Mouse (Mus musculus) embryonic facial prominence, embryonic 15.5 days (tissue): ENCODE measurements around the gene Acot4. TPM values are rescaled to one million over a fixed set of nuclear protein-coding genes. Genes with fewer than 3 reads are reported as not detected.
A peak's percentile ranks its signal among the peaks of the same experiment; 100 is the strongest.
"Not testable (repeated sequence)": the region's sequence is repeated elsewhere in the genome, so short reads cannot be mapped to it uniquely, and the experiment has no call there.

Experiments used
- ATAC-seq: fragments of 200-750 bp; cut with Nextera tagmentation; 2 replicates; pipeline ENCODE4 v1.8.0; 2017; ENCODE audit warnings: low read depth, moderate TSS enrichment; ENCODE audit not compliant: insufficient number of reproducible peaks, low FRiP score, low TSS enrichment
- H3K27ac ChIP-seq: fragments of 300-500 bp; sonication (generic); replicated peaks from 2 replicates; pipeline ENCODE4 v1.5.1; 2015; ENCODE audit warnings: mild to moderate bottlenecking, inconsistent platforms
- H3K27me3 ChIP-seq: fragments of 300-500 bp; sonication (generic); 2 replicates; pipeline ENCODE4 v1.6.1; 2015; ENCODE audit warnings: inconsistent platforms
- H3K36me3 ChIP-seq: fragments of 300-500 bp; sonication (generic); 2 replicates; pipeline ENCODE4 v1.6.1; 2015; ENCODE audit warnings: mild to moderate bottlenecking, inconsistent platforms
- H3K4me1 ChIP-seq: fragments of 300-500 bp; sonication (generic); 2 replicates; pipeline ENCODE4 v1.6.1; 2015; ENCODE audit warnings: inconsistent platforms
- H3K4me2 ChIP-seq: fragments of 300-500 bp; sonication (generic); replicated peaks from 2 replicates; pipeline ENCODE4 v1.6.1; 2015; ENCODE audit warnings: mild to moderate bottlenecking, inconsistent platforms
- H3K4me3 ChIP-seq: fragments of 300-500 bp; sonication (generic); replicated peaks from 2 replicates; pipeline ENCODE4 v1.5.1; 2015; ENCODE audit warnings: mild to moderate bottlenecking, inconsistent platforms
- H3K9ac ChIP-seq: fragments of 300-500 bp; sonication (generic); 2 replicates; pipeline ENCODE4 v1.6.1; 2015; ENCODE audit warnings: inconsistent platforms
- H3K9me3 ChIP-seq: fragments of 300-500 bp; sonication (generic); replicated peaks from 2 replicates; pipeline ENCODE4 v1.6.1; 2016; ENCODE audit warnings: inconsistent platforms
- WGBS: fragments of 180-500 bp; shearing (Covaris S2); methylation state at CpG from one replicate; pipeline ENCODE4 v1.1.7; 2015; 5-methylcytosine and 5-hydroxymethylcytosine counted together
- polyA plus RNA-seq: library from polyadenylated mRNA; unstranded; fragments of >200 nt; fragmentation: Nextera tagmentation; extraction: Ambion mirVana; gene quantifications from 2 replicates; pipeline ENCODE4 v1.2.1, GENCODE M21; 2015

Acot4 gene
- polyA plus RNA-seq, 1 experiment from 2014 or later = 0.25 TPM

DNA sequence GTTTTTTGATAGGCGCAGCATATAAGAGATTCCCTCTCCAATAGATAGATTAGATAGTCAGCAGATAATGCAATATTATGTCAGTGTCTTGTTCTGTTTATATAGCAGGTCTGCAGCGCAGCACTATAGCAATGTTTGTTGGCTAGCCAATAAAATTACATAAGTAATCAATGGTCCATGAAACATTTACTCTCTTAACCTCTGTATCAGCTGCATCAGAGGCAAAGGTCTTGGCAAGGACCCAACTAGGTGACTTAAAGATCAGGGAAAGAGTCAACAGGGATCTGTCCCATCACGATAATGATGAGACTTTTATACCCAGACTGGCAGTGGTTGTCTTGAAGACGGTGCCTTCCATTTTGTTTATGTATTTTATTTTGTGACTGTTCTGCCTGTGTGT is 5.3 kb upstream of the Acot4 start:
- H3K27ac ChIP-seq = no peak overlapping the region
- ATAC-seq = no peak
- WGBS = 85% methylated on average over 4 of the region's 4 CpGs
- no peaks in the 10 kb centered on the region for H3K4me1 ChIP-seq
- no peaks in the 10 kb centered on the region for H3K9me3 ChIP-seq
- H3K9ac ChIP-seq = no peak overlapping the region
- H3K4me2 ChIP-seq = no peak overlapping the region
- H3K4me3 ChIP-seq = no peak overlapping the region
- no peaks in the 10 kb centered on the region for H3K36me3 ChIP-seq
- H3K27me3 ChIP-seq = no peaks in the 10 kb centered on the region

- ATAC-seq, H3K27ac ChIP-seq, H3K27me3 ChIP-seq, H3K9ac ChIP-seq, H3K36me3 ChIP-seq, H3K4me2 ChIP-seq, H3K9me3 ChIP-seq, H3K4me3 ChIP-seq, H3K4me1 ChIP-seq: not testable (repeated sequence)
- 81% methylated on average over 2 of the region's 2 CpGs for WGBS
Measured at GRCm38 (mm10) chr12:84033302-84033701, 4.9 kb upstream of the Acot4 start.

GRCm38 (mm10) chr12:84034108-84034507 is 4.1 kb upstream of the Acot4 start:
- no peaks in the 10 kb centered on the region for H3K36me3 ChIP-seq
- H3K4me2 ChIP-seq = no peak overlapping the region
- H3K27me3 ChIP-seq = no peaks in the 10 kb centered on the region
- H3K9me3 ChIP-seq = no peaks in the 10 kb centered on the region
- WGBS = 45% methylated on average over 4 of the region's 4 CpGs
- H3K27ac ChIP-seq = no peak overlapping the region
- no peak for ATAC-seq
- no peak overlapping the region for H3K4me3 ChIP-seq
- no peaks in the 10 kb centered on the region for H3K4me1 ChIP-seq
- H3K9ac ChIP-seq = no peak overlapping the region

- not testable (repeated sequence) for H3K27ac ChIP-seq, H3K4me1 ChIP-seq, H3K9me3 ChIP-seq, H3K27me3 ChIP-seq, H3K36me3 ChIP-seq
- WGBS = 2% methylated on average over 39 of the region's 39 CpGs
- H3K4me2 ChIP-seq = peak within 1 kb of the TSS; percentile 72
- ATAC-seq = peak; percentile 47; the same call in 1 of the 2 replicates
- H3K4me3 ChIP-seq = peak within 1 kb of the TSS; percentile 48
- H3K9ac ChIP-seq = peak within 1 kb of the TSS; percentile 15; the same call in 1 of the 2 replicates
Measured at GRCm38 (mm10) chr12:84038691-84039111, 522 bp downstream of the Acot4 start, which contains the start of gene Gm49366. TSS of gene Gm49366 (plus strand) at chr12:84038935.

DNA sequence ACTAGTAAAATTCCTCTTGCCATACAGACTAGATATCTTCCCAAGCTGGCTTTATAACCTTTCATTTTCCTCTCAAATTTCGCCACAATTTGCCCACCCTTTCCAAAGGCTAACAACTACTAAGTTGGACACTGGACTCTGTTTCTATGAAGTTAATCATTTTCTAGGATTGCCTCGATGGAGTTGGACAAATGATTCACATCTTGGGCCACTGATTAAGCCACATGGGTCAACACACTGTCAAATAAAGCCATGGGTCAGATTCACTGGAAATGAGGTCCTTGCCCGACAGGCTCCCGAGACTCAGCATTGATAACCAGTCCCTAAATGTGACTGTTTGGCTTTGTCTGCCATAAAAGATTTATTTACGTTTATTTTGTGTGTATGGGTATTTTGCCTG is 4.1 kb downstream of the Acot4 start:
- H3K4me1 ChIP-seq = no peaks in the 10 kb centered on the region
- no peak for ATAC-seq
- WGBS = 86% methylated on average over 5 of the region's 5 CpGs
- H3K4me2 ChIP-seq = no peak overlapping the region
- H3K27me3 ChIP-seq = no peaks in the 10 kb centered on the region
- H3K9me3 ChIP-seq = peaks cover 5% of the 10 kb centered on the region; the same call in 1 of the 2 replicates
- no peak overlapping the region for H3K4me3 ChIP-seq
- no peak overlapping the region for H3K27ac ChIP-seq
- H3K9ac ChIP-seq = no peak overlapping the region
- H3K36me3 ChIP-seq = no peaks in the 10 kb centered on the region

DNA sequence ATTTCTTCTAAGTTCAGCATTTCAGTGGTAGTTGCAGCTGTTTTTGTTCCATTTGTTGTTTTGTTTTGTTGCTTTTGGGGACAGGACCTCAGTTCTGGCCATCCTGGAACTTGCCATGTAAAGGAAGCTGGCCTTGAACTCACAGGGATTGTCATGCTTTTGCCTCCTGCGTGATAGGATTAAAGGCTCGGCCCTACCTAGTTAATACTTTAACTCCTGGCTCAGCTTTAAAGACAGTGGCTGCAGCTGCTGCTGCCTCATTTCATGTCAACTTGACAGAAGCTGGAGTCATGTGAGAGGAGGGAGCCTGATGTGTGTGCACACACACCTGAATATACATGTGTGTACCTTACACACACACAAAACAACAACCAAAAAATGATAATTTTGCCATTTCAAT is 5.9 kb downstream of the Acot4 start:
- Histone ChIP-seq H3K4me3 (no peak overlapping the region), H3K4me2 (no peak overlapping the region), H3K9me3 (peaks cover 5% of the 10 kb centered on the region; the same call in 1 of the 2 replicates), H3K4me1 (no peaks in the 10 kb centered on the region), H3K27me3 (no peaks in the 10 kb centered on the region), H3K27ac (no peak overlapping the region), H3K36me3 (no peaks in the 10 kb centered on the region), H3K9ac (no peak overlapping the region)
- WGBS = 54% methylated on average over 2 of the region's 2 CpGs
- no peak for ATAC-seq

DNA sequence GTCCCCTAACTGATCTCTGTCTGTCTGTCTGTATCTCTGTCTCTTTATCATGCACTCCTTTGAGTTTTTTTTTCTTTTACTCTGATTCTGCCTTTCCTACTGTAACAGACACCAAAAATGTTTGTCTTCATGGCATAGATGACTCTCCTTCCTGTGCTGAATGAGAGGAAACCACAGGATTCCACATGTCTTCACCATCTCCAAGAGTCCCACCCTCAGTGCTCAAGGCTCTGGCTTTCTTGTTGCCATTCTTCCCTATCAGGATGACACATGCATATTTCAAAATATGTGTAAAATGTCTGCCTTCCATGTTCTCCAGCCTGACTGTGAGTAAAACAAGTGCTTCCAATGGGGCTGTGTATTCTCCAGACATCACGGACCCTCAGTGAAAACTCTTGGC is 8.7 kb downstream of the Acot4 start:
- no peak overlapping the region for H3K4me3 ChIP-seq
- H3K36me3 ChIP-seq = no peaks in the 10 kb centered on the region
- no peak overlapping the region for H3K4me2 ChIP-seq
- no peak overlapping the region for H3K27ac ChIP-seq
- H3K4me1 ChIP-seq = no peaks in the 10 kb centered on the region
- no peak overlapping the region for H3K9ac ChIP-seq
- H3K27me3 ChIP-seq = no peaks in the 10 kb centered on the region
- H3K9me3 ChIP-seq = no peaks in the 10 kb centered on the region
- 95% methylated on average over 1 of the region's 1 CpGs for WGBS
- ATAC-seq = no peak

DNA sequence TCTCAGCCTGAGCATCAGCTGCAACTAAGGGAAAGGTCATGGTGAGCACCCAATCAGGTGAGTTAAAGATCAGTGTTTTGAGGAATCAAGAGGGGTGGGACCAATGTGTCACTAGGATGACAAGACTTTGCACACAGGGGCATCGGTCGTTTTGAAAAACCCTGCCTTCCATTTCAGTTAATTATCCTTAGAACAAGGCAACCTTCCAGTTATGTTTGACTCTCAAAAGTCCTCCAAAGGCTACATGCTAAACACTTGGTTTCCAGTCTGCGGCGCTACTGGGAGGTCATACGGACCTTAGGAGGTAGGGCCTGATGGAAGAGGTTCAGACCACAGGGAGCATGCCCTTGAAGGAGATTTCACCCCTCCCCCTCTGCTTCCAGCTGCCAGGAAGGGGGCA is 12.6 kb downstream of the Acot4 start:
- not testable (repeated sequence) for H3K4me2 ChIP-seq, H3K9me3 ChIP-seq, H3K4me3 ChIP-seq, H3K27ac ChIP-seq, H3K36me3 ChIP-seq, ATAC-seq, H3K4me1 ChIP-seq, H3K9ac ChIP-seq
- peaks cover 13% of the 10 kb centered on the region for H3K27me3 ChIP-seq
- 92% methylated on average over 5 of the region's 5 CpGs for WGBS

DNA sequence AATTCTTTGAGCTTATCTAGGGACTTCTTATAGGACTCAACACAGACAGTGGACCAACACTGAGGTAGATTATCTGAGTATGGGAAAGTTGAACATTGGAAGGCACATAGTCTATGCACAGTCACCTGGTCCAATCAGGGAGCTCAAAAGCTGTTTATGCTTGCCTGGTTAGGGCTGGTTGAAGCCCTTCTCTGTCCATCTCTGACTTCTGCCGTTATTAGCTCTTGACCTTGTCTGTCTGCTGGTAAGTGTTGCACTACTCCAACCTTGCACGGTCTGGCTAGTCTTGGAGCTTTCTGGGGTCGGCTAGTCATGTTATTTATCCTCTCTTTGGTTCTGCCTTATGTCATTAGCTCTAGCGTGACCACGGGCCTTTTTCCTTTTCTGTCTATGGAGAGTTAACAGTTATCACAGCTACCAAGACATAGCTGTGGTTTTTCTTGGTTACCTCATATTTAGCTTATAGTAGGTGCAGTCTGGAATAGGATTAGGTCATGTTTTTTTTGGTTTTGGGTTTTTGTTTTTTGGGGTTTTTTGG is 13.8 kb downstream of the Acot4 start, which contains the start of gene Acot3:
TSS of gene Acot3 (plus strand) at position 208 of the 538 bp plus-strand sequence.
- Histone ChIP-seq H3K9me3 (no peaks in the 10 kb centered on the region), H3K27ac (no peak within 1 kb of the TSS), H3K36me3 (no peaks in the 10 kb centered on the region), H3K4me3 (no peak within 1 kb of the TSS), H3K9ac (no peak within 1 kb of the TSS), H3K27me3 (peaks cover 13% of the 10 kb centered on the region), H3K4me1 (peaks cover 6% of the 10 kb centered on the region), H3K4me2 (no peak within 1 kb of the TSS)
- ATAC-seq = no peak
- WGBS = 74% methylated on average over 5 of the region's 5 CpGs

- Histone ChIP-seq H3K4me1 (peaks cover 6% of the 10 kb centered on the region), H3K27me3 (peaks cover 13% of the 10 kb centered on the region), H3K9ac (no peak overlapping the region), H3K4me2 (no peak overlapping the region), H3K4me3 (no peak overlapping the region), H3K27ac (no peak overlapping the region), H3K36me3 (no peaks in the 10 kb centered on the region), H3K9me3 (no peaks in the 10 kb centered on the region)
- no peak for ATAC-seq
- WGBS = 90% methylated on average over 7 of the region's 7 CpGs
Measured at GRCm38 (mm10) chr12:84052609-84053008, 14.4 kb downstream of the Acot4 start.

DNA sequence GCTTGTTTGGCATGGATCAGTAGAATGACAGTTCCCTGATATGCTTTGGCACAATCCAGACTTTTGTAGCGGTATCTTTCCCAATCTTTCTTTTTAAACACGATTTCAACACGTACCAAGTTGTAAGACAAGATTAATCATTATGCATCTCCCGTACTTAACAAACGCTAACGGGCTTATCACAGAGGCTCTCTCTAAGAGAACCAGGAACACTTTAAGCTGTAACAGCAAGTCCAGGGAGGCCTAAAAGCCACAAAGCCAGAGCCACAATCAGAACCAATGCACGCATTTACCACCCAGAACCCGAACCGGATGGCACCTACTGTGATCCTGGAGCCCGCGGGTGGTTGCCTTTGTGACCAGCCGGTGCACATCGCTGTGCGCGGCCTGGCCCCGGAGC is 15.0 kb downstream of the Acot4 start:
- no peak overlapping the region for H3K9ac ChIP-seq
- ATAC-seq = no peak
- WGBS = 12% methylated on average over 16 of the region's 16 CpGs
- peaks cover 13% of the 10 kb centered on the region for H3K27me3 ChIP-seq
- peaks cover 6% of the 10 kb centered on the region for H3K4me1 ChIP-seq
- peak overlapping the region; percentile 43 for H3K4me3 ChIP-seq
- no peak overlapping the region for H3K27ac ChIP-seq
- H3K9me3 ChIP-seq = no peaks in the 10 kb centered on the region
- peak overlapping the region; percentile 80 for H3K4me2 ChIP-seq
- H3K36me3 ChIP-seq = no peaks in the 10 kb centered on the region

GRCm38 (mm10) chr12:84053679-84054391 is 15.7 kb downstream of the Acot4 start:
- peak overlapping the region; percentile 43 for H3K4me3 ChIP-seq
- H3K9me3 ChIP-seq = no peaks in the 10 kb centered on the region
- peak overlapping the region; percentile 80 for H3K4me2 ChIP-seq
- no peaks in the 10 kb centered on the region for H3K36me3 ChIP-seq
- no peak overlapping the region for H3K9ac ChIP-seq
- no peak overlapping the region for H3K27ac ChIP-seq
- peaks cover 6% of the 10 kb centered on the region for H3K4me1 ChIP-seq
- H3K27me3 ChIP-seq = peaks cover 13% of the 10 kb centered on the region
- 3% methylated on average over 26 of the region's 46 CpGs for WGBS
- no peak for ATAC-seq
